Mouse (Mus musculus): ENCODE results near the gene Cnr2.

The Cnr2 gene

GRCm38 (mm10) chr4:135875546-135875945, 19.6 kb upstream of the Cnr2 start:
- in situ Hi-C loops (cut with MboI; ENCODE audit: unreplicated experiment in 2 of 2) = loop anchor here in 1 of 2 experiments (5.0 kb wide), 1 partner anchor 73 kb away; no protein-coding TSS in a partner anchor

DNA sequence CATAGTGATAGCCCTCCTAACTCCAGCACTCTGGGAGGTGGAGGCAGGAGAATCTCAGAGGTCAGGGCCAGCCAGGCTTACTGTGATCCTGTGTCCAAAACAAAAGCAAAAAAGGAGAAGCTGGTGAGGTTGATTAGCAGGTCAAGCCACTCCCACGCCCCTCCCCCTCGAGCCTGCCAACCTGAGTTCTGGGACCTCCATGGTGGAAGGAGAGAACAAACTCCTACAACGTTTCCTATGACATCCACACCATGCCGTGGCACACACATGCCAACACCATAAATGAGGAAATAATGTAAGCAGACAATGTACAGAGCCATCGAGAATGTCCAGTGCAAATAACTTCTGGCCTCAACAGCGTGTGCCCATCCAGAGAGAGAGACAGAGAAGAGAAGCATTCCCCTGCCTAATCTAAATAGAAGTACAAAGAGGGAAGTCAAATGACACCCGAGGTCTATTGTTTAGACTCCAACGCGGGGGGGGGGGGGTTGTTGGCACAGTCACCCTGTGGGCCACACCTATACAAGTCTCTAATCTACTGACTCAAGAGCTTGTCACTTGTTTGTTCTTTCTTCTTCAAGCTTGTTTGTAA, 19.1 kb upstream of the Cnr2 start:
- in situ Hi-C loops (cut with MboI; ENCODE audit: unreplicated experiment in 2 of 2) = loop anchor here in 1 of 2 experiments (5.0 kb wide), 1 partner anchor 74 kb away; no protein-coding TSS in a partner anchor

GRCm38 (mm10) chr4:135876583-135877020, 18.6 kb upstream of the Cnr2 start:
- in situ Hi-C loops (cut with MboI; ENCODE audit: unreplicated experiment in 2 of 2) = loop anchor here in 1 of 2 experiments (5.0 kb wide), 1 partner anchor 74 kb away; no protein-coding TSS in a partner anchor

DNA sequence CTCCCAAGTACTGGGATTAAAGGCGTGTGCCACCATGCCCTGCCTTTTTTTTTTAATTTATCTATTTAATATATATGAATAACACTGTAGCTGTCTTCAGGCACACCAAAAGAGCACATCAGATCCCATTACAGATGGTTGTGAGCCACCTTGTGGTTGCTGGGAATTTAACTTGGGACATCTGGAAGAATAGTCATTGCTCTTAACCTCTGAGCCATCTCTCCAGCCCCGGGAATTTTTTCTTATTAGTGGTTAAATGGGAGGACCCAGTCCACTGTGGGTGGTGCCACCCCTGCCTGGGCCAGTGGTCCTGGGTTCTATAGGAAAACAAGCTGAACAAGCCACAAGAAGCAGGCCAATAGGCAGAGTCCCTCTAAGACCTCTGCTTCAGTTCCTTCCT, 17.5 kb upstream of the Cnr2 start:
- in situ Hi-C loops (cut with MboI; ENCODE audit: unreplicated experiment in 2 of 2) = loop anchor here in 1 of 2 experiments (5.0 kb wide), 1 partner anchor 75 kb away; no protein-coding TSS in a partner anchor

GRCm38 (mm10) chr4:135879021-135879420, 16.2 kb upstream of the Cnr2 start:
- in situ Hi-C loops (cut with MboI; ENCODE audit: unreplicated experiment in 2 of 2) = loop anchor here in 1 of 2 experiments (5.0 kb wide), 1 partner anchor 77 kb away; no protein-coding TSS in a partner anchor

- in situ Hi-C loops (cut with MboI; ENCODE audit: unreplicated experiment in 2 of 2) = loop anchor here in 1 of 2 experiments (5.0 to 10.0 kb wide), 2 partner anchors 37 to 275 kb away; no protein-coding TSS in a partner anchor
Observed at GRCm38 (mm10) chr4:135880018-135880417, 15.2 kb upstream of the Cnr2 start.

GRCm38 (mm10) chr4:135880576-135880975, 14.6 kb upstream of the Cnr2 start:
- in situ Hi-C loops (cut with MboI; ENCODE audit: unreplicated experiment in 2 of 2) = loop anchor here in 1 of 2 experiments (5.0 to 10.0 kb wide), 2 partner anchors 37 to 274 kb away; no protein-coding TSS in a partner anchor

- in situ Hi-C loops (cut with MboI; ENCODE audit: unreplicated experiment in 2 of 2) = loop anchor here in 1 of 2 experiments (5.0 to 10.0 kb wide), 2 partner anchors 35 to 273 kb away; no protein-coding TSS in a partner anchor
Observed at GRCm38 (mm10) chr4:135882023-135882422, 13.2 kb upstream of the Cnr2 start.

DNA sequence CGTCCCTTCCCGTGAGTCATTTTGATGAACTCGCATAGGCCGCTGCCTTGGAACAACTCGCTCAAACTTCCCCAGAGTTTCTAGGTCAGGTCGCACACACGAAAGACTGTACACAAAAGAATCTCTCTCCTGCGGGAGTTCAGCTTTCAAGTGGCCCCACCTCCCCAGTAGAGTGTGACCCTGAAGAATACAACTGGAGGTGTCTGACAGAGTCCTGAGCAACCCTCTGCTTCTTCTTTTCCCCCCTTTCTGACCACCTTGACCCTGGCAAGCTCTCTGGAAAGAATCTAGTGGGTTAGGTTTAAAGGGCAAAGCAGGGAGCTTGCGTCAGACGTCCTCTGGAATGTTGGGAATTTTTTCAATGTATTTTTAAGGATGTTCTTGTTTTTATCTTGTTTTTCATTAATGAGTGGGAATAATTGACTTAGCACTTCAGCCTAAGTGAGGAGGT, 11.8 kb upstream of the Cnr2 start:
- in situ Hi-C loops (cut with MboI; ENCODE audit: unreplicated experiment in 2 of 2) = loop anchor here in 1 of 2 experiments (5.0 to 10.0 kb wide), 2 partner anchors 34 to 271 kb away; no protein-coding TSS in a partner anchor

DNA sequence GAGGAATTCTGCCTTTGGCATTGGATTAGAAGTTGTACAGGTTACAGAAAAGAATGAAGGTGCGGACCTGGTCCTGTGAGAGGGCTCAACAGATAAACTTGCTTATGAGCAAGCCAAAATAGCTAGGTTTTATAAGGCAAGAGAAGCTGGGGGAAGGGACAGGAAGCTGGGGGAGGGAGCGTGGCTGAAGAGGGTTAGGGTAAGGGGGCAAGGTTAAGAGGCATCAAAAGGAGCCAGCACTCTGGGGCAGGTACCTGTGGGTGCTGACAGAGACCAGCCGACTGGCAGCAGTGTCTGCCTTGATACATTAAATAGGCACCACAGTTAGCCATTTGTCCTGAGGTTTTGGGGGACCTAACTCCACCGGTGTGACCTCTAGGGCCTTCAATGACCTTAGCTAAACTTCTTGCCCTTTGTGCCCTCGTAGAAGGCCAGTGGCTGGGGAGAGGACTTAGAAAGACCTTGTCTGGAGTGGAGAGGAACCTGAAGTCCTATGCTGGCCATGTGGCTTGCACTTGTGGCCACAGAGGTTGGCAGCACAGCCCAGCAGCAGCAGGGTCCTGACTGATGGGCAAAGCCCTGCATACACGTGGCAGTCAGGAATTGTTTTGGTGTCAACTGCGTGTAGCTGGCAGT, 11.2 kb upstream of the Cnr2 start:
- in situ Hi-C loops (cut with MboI; ENCODE audit: unreplicated experiment in 2 of 2) = loop anchor here in 1 of 2 experiments (5.0 to 10.0 kb wide), 2 partner anchors 33 to 271 kb away; no protein-coding TSS in a partner anchor

- in situ Hi-C loops (cut with MboI; ENCODE audit: unreplicated experiment in 2 of 2) = loop anchor here in 1 of 2 experiments (5.0 to 10.0 kb wide), 2 partner anchors 33 to 270 kb away; no protein-coding TSS in a partner anchor
Observed at GRCm38 (mm10) chr4:135884531-135884930, 10.7 kb upstream of the Cnr2 start.

GRCm38 (mm10) chr4:135885676-135886075, 9.5 kb upstream of the Cnr2 start:
- in situ Hi-C loops (cut with MboI; ENCODE audit: unreplicated experiment in 2 of 2) = loop anchor here (5.0 to 10.0 kb wide), 4 partner anchors 37 to 269 kb away; partner anchors contain the start of gene Fuca1 (in 1 of the 2)

- in situ Hi-C loops (cut with MboI; ENCODE audit: unreplicated experiment in 2 of 2) = loop anchor here (5.0 to 10.0 kb wide), 4 partner anchors 36 to 269 kb away; partner anchors contain the start of gene Fuca1 (in 1 of the 2)
Observed at GRCm38 (mm10) chr4:135886184-135886583, 9.0 kb upstream of the Cnr2 start.

- in situ Hi-C loops (cut with MboI; ENCODE audit: unreplicated experiment in 2 of 2) = loop anchor here (5.0 to 10.0 kb wide), 4 partner anchors 34 to 266 kb away; partner anchors contain the start of gene Fuca1 (in 1 of the 2)
Observed at GRCm38 (mm10) chr4:135888448-135889057, 6.6 kb upstream of the Cnr2 start.

DNA sequence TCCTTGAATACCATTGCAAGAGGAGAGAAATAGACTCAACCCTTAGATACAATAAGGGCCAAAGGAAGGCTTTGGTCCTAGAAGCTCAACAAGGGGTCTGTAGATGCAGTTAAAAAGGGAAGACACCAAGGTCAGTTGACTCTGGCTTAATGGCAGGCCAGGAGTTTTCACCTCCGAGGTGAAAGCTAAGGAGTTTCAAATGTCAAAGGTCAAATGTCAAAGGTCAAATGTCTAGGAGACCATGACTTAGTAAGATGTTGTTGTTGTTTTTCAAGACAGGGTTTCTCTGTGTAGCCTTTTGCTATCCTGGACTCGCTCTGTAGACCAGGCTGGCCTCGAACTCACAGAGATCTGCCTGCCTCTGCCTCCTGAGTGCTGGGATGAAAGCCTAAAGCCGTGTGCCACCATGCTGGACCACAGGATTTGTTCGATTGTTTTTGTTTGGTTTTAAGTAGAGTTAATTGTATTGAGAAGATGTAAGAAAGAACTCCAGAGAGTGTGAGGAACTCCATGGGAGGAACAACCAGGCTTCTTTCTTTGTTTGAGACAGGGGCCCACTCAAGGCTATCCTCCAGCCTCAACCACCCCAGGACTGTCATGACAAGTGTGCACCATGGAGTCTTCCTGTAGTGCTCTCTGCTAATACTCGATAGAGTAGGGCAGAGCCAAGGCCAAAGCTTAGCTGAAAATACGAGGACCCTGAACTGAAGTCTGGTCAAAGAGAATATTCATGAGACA, 5.9 kb upstream of the Cnr2 start:
- in situ Hi-C loops (cut with MboI; ENCODE audit: unreplicated experiment in 2 of 2) = loop anchor here (5.0 to 10.0 kb wide), 4 partner anchors 33 to 265 kb away; partner anchors contain the start of gene Fuca1 (in 1 of the 2)

GRCm38 (mm10) chr4:135889884-135890283, 5.3 kb upstream of the Cnr2 start:
- in situ Hi-C loops (cut with MboI; ENCODE audit: unreplicated experiment in 2 of 2) = loop anchor here (5.0 to 10.0 kb wide), 4 partner anchors 32 to 265 kb away; partner anchors contain the start of gene Fuca1 (in 1 of the 2)

DNA sequence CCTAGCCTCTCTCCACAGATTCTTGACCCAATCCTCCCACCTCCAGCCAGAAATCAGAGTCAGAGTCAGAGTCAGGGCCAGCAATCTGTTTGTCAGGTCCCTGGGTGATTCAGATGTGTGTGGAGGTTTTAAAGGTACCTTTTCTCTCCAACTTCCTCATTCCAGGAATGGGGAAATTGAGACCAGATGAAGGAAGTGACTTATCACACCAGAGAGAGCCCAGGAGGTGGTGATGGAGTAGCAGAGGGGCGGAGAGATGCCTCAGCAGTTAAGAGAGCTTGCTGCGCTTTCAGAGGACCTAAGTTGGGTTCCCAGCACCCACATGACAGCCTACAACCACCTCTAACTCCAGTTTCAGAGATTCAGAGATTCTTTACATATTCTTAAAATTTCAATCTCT, 3.7 kb upstream of the Cnr2 start:
- in situ Hi-C loops (cut with MboI; ENCODE audit: unreplicated experiment in 2 of 2) = no loop called here

- in situ Hi-C loops (cut with MboI; ENCODE audit: unreplicated experiment in 2 of 2) = no loop called here
Observed at GRCm38 (mm10) chr4:135892884-135893283, 2.3 kb upstream of the Cnr2 start.

- in situ Hi-C loops (cut with MboI; ENCODE audit: unreplicated experiment in 2 of 2) = no loop called here
Observed at GRCm38 (mm10) chr4:135896157-135896556, 963 bp downstream of the Cnr2 start.

Measured in v-Abl transformed pro-B cells (cell line).